Mouse (Mus musculus) thymus, postnatal 25 days (tissue): ENCODE results near the gene Itpkb.

Source experiments
- DNase-seq: peaks from one replicate; pipeline ENCODE4 v3.0.0; 2022

Itpkb gene

DNA sequence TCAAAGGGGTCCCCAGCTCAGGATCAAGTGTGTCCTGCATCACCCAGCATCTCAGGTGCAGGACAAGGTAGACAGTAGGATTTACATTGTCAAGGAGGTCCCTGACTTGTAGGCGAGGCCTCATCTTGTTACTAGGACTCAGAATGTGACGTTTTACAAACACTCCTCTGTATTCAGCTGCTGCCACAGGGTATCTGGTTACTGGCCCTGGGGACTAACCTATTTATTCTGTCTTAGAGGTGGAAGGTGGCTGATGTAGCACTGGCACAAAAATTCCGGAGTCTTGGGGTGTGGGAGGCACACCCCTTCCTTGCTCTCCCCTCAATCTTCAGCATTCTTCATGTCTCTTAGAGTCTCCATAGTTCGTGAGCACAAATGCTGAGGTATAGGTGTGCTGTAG lies 16.8 kb downstream of the Itpkb start:
- DNase-seq = no peak

DNA sequence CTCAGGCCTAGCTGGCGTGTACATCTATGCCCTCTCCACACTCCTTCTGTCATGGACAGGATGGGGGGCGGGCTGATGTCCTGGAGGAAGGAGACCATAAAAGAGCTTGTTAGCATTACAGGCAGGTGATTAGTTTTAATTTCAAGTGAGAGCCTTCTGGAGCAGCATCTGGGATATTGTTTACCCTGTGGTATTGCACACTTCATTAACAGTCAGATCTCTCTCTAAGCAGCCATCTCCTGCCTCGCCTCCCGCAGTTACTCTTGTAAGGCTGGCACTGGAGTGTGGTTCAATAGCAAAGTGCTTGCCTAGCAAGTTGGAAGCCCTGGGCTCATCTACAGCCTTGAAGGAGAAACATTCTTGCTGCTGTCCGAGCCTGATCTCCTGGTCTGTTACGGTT lies 17.6 kb downstream of the Itpkb start:
- no peak for DNase-seq

DNA sequence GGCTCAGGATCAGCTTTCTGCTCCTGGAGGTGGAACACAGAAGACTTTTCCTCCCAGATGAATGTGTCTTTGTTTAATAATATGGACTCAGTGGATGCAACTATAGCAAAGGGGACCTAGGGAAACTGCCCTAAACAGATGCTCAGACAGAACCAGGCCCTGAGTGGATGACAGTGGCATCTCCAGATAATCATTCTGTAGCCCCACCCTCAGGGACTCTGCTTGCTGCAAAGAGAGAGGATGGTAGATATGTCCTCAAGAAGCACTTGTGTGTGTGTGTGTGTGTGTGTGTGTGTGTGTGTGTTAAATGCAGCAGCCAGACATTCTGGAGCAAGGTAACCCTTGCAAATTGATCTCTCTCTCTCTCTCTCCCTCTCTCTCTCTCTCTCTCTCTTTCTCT lies 18.8 kb downstream of the Itpkb start:
- DNase-seq = no peak

DNA sequence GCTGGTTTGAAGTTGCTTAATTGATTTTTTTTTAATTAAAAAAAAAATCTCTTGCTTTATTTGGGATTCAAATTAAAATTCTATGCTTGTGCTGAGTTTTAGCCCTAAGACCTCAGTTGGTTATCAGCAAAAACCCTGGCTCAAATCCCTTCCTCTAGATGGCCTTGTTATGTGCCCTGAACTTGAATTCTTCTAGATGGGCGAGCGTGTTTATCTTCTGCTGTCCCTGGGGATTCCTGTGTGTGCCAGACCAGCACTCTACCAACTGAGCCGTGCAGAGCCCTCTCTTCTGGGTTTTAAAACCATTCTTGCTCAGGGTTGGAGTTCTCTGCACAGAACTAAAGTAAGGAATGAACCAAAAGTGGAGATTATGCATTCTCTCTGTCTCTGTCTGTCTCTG lies 22.0 kb downstream of the Itpkb start:
- no peak for DNase-seq

DNA sequence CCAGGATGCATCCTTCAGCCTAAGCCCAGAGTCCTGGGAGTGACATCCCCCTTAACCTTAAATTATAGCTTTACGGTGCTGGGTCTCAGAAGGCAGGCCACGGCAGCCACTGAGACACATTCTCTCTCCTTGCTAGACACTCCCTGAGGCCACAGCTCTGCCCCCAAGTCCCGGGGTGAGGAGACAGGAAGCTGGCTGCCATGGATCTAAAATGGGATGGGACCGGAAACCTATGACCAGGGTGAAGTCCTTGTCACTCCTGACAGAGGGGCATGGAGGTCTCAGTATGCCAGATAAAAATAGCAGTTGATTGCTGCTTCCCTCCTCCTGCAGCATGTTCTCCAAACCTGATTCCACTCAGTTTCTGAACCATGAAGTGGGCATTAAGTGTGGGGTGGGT lies 23.8 kb downstream of the Itpkb start:
- no peak for DNase-seq

DNA sequence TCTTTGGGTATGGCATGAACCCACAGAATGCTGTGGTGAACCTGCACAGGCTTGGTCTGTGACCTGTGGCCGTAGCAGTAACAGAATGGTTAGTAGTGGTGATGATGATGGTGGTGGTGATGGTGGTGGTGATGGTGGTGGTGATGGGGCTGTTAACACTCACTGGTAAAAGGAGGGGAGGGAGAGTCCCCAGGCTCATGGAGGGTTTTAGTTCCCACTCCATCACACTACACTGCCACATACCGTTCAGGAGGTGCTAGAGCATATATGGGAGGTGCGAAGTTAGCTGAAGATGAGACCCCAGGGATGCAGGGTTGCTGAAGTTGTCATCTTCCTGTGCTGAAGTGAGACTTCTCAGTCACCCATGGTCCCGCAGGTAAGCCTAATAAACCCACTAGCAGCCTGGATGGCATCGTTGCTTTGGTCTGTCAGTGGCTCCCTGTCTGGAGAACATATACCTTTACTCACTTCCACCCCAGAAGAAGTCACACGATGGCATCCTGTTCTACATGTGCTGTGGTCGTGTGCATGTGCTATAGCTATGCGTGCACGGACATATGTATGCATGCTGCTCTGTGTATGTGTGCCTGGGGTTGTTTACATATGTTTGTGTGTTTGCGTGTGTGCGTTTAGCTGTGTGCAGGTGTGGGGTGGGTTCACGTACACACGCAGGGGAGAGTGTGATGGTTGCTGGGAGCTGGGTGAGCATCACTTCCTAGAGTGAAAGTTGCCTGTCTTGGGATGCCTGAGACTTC lies 24.9 kb downstream of the Itpkb start:
- peak; percentile 37 for DNase-seq

DNA sequence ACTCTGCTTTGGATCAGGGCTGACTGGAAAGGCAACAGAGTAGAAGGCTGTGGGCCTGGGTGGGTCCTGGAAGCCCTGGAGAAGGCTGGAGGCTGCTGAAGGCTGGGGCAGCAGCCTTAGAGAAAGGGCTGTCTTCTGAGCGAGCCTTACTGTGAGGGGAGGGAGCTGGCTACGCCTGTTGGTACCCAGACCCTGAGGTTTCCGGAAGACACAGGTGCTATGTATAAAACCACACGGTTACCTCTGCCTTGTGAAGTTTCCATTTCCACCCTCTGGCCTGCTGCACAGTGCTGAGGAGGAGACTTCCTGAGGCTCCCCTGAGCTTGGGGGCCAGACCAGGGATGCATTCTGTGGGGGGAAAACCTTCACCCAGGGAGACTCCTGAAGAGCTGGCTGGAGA lies 25.9 kb downstream of the Itpkb start:
- peak; percentile 84 for DNase-seq

DNA sequence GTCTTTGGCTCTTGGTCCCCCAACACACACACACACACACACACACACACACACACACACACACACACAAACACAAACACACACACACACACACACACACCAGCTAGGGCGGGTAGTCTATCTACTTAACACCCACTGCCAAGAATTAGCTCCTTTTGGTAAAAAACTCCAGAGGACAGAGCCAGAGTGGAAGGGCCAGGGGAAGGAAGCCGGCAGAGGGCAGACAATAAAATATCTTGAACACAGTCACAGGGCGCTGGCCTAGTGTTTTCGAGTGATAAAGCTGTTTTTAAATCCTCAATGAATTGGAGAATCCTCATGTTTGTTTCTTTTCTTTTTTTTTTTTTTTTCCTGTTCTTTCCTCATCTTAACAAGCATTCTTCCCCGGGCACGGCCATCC lies 26.6 kb downstream of the Itpkb start:
- no peak for DNase-seq

DNA sequence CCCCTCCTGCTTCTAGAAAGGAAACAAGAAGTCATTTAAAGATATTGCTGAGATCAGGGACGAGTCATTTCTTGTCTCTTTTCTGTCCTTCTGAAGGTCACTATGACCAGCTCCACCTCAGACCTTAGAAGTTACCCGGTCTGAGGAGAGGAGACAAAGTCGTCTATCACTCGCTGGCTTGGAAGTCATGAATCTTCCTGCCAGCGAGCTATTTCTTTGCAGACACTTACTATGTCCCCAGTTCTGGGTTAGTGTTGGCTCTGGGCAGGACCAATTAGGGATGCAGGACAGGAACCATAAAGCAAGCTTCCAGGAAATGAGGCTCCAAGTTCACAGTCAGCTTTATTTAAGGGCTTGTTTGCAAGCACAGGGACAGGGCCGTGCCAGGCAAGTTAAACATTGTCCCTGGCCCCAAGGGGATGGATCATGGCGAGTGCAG lies 27.6 kb downstream of the Itpkb start:
- DNase-seq = no peak

DNA sequence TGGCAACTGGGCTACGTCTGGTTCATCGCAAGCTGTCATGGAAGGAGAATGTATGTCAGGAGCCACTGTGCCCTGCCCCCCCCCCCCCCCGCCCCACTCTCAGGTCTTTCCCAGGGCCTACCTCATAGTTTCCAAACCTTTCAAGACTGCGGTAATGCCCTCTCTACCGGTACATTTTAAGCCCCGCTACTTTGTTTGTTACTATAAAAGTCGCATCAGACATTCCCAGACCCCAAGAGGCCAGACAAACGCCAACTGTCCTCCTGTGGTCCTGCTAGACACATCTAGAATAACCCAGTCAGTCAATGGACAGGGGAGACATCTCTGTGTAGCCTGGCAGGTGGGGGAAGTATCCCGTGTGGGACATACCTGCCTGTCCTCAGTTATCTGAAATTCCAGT lies 28.2 kb downstream of the Itpkb start:
- DNase-seq = no peak

DNA sequence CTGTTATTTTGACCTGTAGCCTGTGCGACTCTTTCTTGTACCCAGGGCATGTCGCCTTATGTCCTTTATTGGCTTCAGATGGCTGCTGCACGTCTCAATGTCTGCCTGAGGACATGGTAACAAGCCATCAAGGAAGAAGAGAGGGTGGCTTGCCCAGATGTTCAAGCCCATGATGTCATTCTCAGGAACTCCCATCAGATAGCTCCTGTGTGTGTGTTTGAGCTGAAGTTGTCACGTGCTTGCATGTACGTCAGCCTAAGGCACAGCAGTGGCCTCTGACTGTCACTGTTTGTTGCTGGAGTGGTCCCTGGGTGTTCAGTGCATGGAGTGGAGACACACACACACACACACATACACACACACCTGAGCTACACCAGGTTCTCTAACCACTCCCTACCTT lies 29.0 kb downstream of the Itpkb start:
- DNase-seq = peak; percentile 56

DNA sequence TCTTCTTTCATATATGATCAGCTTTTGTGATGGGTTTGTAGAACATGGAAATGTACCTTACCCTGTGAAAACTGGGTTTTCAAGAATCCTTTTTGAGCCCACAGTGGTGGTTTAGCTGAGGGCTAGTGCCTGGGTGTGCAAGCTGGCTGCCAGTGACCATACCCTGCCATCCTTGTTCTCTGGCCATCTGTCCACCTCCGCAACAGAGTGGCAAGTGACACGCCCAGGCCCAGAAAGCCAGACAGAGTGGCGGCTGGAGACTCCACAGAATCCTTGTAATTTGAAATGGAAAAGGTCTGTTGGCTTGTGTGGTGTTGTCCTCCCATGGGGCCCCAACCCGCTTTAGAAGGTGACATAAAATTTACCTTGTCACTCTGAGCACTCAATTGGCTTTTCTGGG lies 31.9 kb downstream of the Itpkb start:
- no peak for DNase-seq

DNA sequence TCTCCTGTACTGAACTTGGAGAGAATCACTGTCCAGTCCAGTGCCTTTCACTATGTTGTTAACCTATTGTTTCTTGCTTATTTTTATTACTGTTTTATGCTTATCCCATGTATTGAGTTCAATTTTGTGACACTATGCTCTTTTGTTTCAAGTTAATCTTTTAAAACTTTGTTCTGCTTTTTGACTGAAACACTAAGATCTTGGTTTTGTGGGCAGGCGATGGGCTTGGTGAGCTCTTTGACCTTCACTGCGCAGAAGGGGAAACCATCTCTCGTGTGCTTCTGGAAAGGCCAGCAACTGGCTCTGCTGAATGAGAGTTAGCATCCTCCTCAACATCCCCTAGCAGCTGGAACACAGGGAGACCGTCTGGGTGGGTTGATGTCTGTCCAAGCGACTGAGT lies 32.6 kb downstream of the Itpkb start:
- DNase-seq = no peak

DNA sequence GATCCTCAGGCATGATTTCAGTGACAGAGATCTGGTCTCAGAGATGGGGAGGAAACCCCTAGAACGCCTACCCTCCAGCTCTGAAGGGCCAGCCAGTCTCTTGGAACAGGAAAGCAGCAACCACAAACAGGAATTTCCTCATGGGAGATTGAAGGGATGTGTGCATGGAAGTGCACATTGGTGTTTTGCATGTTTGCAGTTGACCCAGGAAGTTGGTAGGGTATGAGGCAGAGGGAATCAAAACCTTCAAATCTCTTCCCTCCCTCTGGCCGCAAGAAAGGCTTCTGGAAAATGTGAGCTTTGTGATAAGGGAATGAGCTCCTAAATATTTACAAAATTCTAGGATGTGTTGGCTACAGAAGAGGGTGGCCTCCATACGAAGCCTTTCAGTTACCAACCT lies 33.0 kb downstream of the Itpkb start:
- DNase-seq = no peak

DNA sequence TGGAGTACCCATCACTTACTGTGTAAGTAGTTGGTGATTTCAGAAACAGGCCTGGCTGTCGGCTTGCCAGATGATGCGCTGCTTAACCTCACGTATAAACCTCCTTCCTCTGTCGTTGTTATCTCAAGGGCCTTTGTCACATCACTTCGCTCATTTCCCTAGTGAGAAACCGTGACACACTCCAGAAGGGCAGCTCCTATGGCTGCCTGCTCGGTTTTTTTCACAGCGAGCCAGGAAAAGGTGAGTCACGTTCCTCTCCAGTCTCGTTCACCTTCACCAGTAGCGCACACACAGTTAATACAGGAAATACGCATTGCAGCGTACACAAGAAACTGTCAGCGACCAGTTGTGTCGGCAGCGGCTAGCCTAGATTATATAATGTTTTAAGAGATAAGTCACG lies 33.7 kb downstream of the Itpkb start:
- no peak for DNase-seq

DNA sequence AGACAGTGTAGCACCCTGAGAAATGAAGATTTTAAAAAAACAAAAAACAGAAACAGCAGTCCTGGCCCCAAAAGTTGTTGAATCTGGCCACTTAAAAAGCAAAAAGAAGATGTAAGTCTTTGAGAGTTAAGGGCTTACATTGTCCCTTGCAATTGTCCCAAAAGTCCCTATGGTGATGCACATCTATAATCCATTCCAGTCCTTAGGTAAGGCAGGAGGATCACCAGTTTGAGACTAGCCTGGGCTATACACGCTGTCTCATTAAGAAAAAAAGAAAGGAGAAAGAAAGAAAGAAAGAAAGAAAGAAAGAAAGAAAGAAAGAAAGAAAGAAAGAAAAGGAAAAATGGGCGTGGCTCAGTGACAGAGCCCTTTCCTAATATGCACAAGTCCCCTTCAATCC lies 34.4 kb downstream of the Itpkb start:
- DNase-seq = no peak

DNA sequence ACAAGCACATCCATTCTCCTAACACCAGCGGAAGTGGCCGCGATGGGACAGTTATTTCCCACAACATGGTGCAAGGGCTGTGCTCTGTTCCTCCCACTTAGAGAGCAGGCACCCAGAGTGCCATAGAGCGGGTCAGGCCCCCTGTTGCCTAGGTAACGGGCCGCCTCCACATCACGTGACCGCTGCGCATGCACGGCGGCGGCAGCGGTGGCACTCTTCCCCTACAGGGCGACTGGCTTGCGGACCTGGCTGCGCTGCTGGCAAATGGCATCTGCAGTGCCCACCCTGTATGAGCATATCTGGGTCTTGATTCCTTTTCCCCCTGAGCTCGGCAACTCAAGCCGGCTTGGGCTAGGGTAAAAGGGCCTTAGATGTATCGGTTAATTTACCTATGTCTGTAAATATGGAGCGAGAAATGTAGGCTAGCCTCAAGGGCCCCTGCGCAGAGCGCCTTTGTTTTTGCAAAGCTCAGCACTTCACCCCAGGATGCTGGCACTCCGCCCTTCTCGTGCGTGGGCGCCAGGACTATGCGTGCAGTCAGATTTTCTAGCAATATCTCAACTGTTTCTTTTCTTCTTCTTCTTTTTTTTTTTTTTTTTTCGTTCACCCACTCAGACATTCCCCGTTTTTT lies 35.0 kb downstream of the Itpkb start:
- peak; percentile 97 for DNase-seq

DNA sequence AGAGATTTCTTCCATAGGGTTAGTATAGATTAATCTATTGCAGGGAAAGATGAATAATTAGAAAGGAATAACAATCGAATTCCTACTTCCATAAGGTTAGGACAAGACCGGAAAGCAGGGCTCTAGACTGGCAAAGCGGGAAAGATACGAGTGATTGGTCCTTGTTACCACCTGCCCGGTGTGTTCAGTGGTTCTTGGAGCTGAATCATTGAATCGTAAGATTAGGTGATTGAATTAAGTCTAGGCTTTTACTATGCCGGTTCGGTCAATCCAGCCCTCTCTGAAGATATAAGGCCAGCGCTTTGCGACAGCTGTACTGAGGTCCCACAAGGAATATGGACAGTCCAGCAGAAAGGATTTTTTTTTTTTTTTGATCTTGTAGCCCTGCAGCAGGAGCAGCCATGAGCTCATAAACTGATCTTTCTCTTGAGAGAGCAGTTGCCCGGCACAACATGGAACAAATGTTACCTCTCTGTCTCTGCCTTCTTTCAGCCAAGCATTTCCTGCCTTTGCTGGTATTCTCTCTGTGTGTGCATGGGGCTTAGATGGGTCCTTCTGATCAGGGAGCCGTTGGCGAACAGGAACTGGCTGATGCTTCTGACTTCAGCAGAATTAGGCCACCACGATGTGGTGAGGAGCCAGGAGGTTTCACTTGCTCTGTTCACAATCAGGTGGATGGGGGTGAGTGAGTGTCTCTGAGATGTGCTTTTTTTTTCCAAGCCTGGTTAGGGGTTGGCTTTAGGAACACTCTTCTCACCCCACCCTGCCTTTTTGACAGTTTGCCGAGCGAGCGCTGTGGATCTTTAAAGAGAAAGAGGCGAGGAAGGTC lies 35.9 kb downstream of the Itpkb start:
- DNase-seq = peak; percentile 76

DNA sequence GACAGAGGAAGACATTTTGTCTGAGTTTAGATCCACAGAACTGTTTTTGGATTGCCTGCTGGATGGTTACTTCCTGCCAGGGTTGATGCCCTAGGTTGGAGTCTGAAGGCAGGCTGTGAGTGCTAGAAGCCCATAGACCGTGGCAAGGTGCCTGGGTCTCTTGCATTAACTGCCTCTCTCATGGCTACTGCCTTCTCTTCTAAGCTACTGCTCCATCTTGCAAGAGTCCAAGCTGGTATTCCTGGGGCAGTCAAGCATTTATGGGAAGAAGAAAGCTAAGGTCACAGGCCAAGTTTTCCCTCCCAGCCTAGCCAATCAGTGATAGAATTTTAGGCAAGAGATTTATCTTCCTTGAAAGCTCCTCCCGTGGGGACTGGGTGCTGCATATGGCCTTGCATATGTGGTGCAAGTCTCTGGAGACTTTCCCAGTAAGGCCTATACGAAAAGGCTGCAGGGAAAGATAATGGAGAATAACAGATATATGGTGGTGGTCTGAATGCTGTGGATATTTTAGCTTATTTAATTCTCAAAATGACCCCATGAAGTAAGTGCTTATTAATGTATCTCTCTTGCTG lies 36.8 kb downstream of the Itpkb start:
- no peak for DNase-seq

DNA sequence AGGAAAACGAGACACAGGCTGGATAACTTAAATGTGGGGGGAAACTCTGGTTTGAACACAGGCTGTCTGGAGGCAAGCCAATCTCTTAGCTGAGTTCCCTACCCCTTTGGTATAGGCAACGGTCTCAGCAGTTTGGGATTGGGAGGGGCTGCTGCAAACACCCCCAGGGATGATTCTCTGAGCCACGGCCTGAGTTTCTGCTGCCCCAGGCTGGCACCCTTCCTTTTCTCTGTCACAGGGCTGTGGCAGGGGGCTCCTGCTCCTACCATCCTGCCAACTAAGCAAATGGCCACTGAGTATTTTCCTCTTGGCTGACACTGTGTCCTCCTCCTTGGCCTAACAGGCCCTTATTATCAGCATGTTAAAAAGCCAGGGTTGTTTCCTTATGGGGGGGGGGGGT lies 37.3 kb downstream of the Itpkb start:
- DNase-seq = no peak

DNA sequence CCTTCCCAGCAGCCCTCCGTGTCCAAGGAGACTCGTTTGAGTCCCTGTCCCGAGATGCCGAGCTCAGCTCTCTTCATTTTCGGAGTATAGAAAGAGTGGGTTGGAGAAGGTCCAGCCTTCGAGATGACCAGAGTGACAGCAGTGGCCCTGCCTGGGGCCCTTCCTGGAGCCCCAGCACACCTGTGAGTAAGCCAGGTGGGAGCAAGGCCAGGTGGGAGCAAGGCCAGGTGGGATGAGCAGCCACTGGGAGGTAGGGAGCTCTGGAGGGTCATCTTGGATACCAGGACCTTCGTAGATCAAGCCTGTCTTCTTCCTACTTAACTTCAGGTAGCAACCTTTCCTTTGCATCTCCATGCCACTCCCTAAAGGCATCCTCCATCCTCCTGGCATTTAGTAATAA lies 37.8 kb downstream of the Itpkb start:
- DNase-seq = no peak

DNA sequence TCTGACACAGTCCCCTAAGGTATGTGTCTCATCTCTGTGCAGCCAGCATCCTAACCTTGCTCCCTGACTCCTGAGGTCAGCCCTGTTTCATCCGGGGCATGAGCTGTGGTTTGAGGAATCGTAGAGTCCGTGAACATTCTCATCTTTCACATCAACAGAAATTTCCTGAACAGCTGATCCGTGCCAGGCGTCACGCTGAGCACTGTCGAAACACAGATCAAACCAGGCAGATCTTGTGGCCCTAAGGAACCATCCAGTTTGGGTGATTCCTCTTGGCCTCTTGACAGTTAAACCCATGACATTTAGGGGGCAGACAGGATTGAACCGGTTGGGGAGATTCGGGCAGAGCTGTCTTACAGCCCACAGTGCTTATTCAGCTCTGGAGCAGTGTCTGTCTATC lies 38.4 kb downstream of the Itpkb start:
- no peak for DNase-seq

DNA sequence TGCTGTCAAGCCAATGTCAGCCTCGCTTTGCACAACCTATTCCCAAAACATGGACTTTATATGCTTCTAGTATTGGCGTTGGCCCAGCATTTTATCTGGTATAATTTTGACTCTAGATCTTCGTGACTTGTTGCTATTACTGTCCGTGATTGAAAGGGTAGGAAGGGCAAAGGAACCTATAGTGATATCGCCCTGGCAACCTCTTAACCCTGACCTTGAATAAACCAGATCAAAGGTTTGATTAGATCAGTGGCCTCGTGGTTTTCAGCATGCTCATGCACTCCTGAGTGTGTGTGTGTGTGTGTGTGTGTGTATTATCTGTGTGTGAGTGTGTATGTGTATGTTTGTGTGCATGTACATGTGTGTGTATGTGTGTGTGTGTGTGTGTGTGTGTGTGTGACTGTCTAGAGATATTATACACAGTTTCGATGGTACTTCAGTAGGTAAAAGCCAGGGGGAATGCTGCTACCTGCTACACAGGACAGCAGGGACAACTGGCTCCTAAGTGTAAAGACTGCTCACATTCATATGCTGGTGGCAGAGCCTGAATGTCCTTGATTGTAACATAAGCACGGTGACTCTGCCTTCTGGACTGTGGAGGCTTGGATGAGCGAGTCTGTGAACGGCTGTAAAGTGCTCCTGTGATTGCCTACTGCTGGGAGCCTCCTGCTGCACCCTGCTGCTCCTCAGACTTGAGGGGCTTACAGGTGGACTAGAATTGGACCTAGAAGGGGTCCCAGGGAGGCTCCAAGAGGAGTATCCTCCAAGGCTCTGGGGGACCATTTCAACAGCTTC lies 40.8 kb downstream of the Itpkb start:
- DNase-seq = no peak
